Mouse (Mus musculus) small intestine, adult 2 months (tissue): Measurements from ENCODE around the gene Hdac9. TPM values are rescaled to one million over a fixed set of nuclear protein-coding genes. Genes with fewer than 3 reads are reported as not detected.

Experiments
- H3K27ac ChIP-seq: fragments of 200-500 bp; 2 replicates; pipeline ENCODE4 v1.5.1; 2012; ENCODE audit warnings: low read depth, low read length, control low read depth, inconsistent platforms; ENCODE audit not compliant: insufficient read depth
- H3K27me3 ChIP-seq: fragments of 200-500 bp; 2 replicates; pipeline ENCODE4 v1.6.1; 2012; ENCODE audit warnings: mild to moderate bottlenecking, moderate library complexity, low read length, inconsistent platforms; ENCODE audit not compliant: control insufficient read depth, insufficient read depth
- H3K36me3 ChIP-seq: fragments of 200-500 bp; 2 replicates; pipeline ENCODE4 v1.6.1; 2012; ENCODE audit warnings: mild to moderate bottlenecking, low read length, control low read depth, inconsistent platforms; ENCODE audit not compliant: control insufficient read depth, insufficient read depth
- H3K4me1 ChIP-seq: fragments of 200-500 bp; 2 replicates; pipeline ENCODE4 v1.6.1; 2012; ENCODE audit warnings: low read length, inconsistent platforms, mixed read lengths; ENCODE audit not compliant: control insufficient read depth, insufficient read depth, insufficient read length
- H3K4me3 ChIP-seq: fragments of 200-500 bp; 2 replicates; pipeline ENCODE4 v1.5.1; 2012; ENCODE audit warnings: low read depth, mild to moderate bottlenecking, control low read depth, inconsistent platforms, low read length, moderate library complexity
- CTCF ChIP-seq: fragments of 200-500 bp; IDR thresholded peaks from 2 replicates; pipeline ENCODE4 v1.5.1; 2012; ENCODE audit warnings: low read depth, mild to moderate bottlenecking, control low read depth, inconsistent platforms, low read length, moderate library complexity, mixed read lengths; ENCODE audit not compliant: insufficient replicate concordance, insufficient read length; ENCODE audit errors: extremely low read depth
- POLR2A ChIP-seq: fragments of 200-500 bp; IDR thresholded peaks from 2 replicates; pipeline ENCODE4 v1.6.1; 2012; ENCODE audit warnings: low read depth, mild to moderate bottlenecking, control low read depth, inconsistent platforms, low read length, moderate library complexity
- WGBS: fragments of 180-500 bp; shearing (Covaris S2); methylation state at CpG from one replicate; pipeline ENCODE4 v1.1.7; 2018; 5-methylcytosine and 5-hydroxymethylcytosine counted together
- polyA plus RNA-seq: library from polyadenylated mRNA; depleted of rRNA; stranded (reverse); fragments of >200 nt; gene quantifications from 2 replicates; pipeline ENCODE4 v1.2.3, GENCODE M21; 2012

Hdac9 gene
- polyA plus RNA-seq, 1 experiment: 0.84 TPM

GRCm38 (mm10) chr12:34791213-34792112 lies 125.4 kb downstream of the Hdac9 start:
- TF ChIP-seq CTCF (no peak), POLR2A (no peak)
- Histone ChIP-seq H3K27ac (no peak overlapping the region), H3K4me3 (no peak overlapping the region), H3K27me3 (no peaks in the 10 kb centered on the region), H3K36me3 (no peaks in the 10 kb centered on the region), H3K4me1 (no peaks in the 10 kb centered on the region)
- 86% methylated on average over 10 of the region's 10 CpGs for WGBS

GRCm38 (mm10) chr12:34789031-34789982 lies 127.6 kb downstream of the Hdac9 start:
- no peaks in the 10 kb centered on the region for H3K27me3 ChIP-seq
- WGBS: 80% methylated on average over 10 of the region's 10 CpGs
- H3K36me3 ChIP-seq: no peaks in the 10 kb centered on the region

GRCm38 (mm10) chr12:34787380-34787779 lies 129.5 kb downstream of the Hdac9 start:
- TF ChIP-seq CTCF (no peak), POLR2A (no peak)
- Histone ChIP-seq H3K27ac (no peak overlapping the region), H3K36me3 (no peaks in the 10 kb centered on the region), H3K4me3 (no peak overlapping the region), H3K27me3 (no peaks in the 10 kb centered on the region), H3K4me1 (no peaks in the 10 kb centered on the region)

More at GRCm38 (mm10) chr12:34789031-34789982, 127.6 kb downstream of the Hdac9 start:
- no peak overlapping the region for H3K4me3 ChIP-seq
- no peaks in the 10 kb centered on the region for H3K4me1 ChIP-seq
- TF ChIP-seq CTCF (no peak), POLR2A (no peak)
- H3K27ac ChIP-seq: no peak overlapping the region

- Histone ChIP-seq H3K4me3 (no peak overlapping the region), H3K27me3 (no peaks in the 10 kb centered on the region), H3K36me3 (no peaks in the 10 kb centered on the region), H3K4me1 (no peaks in the 10 kb centered on the region), H3K27ac (no peak overlapping the region)
- TF ChIP-seq CTCF (no peak), POLR2A (no peak)
- 81% methylated on average over 6 of the region's 6 CpGs for WGBS
These were observed 133.3 kb downstream of the Hdac9 start for GRCm38 (mm10) chr12:34783574-34783973.

GRCm38 (mm10) chr12:34779368-34779957 lies 137.4 kb downstream of the Hdac9 start:
- no peak overlapping the region for H3K27ac ChIP-seq

GRCm38 (mm10) chr12:34776170-34776569 lies 140.7 kb downstream of the Hdac9 start:
- Histone ChIP-seq H3K27ac (no peak overlapping the region), H3K4me1 (no peaks in the 10 kb centered on the region), H3K36me3 (no peaks in the 10 kb centered on the region), H3K4me3 (no peak overlapping the region), H3K27me3 (no peaks in the 10 kb centered on the region)
- 65% methylated on average over 3 of the region's 3 CpGs for WGBS
- TF ChIP-seq CTCF: no peak
- TF ChIP-seq POLR2A: no peak

More at GRCm38 (mm10) chr12:34779368-34779957, 137.4 kb downstream of the Hdac9 start:
- Histone ChIP-seq H3K4me1 (no peaks in the 10 kb centered on the region), H3K4me3 (no peak overlapping the region), H3K36me3 (no peaks in the 10 kb centered on the region), H3K27me3 (no peaks in the 10 kb centered on the region)
- WGBS: 73% methylated on average over 6 of the region's 6 CpGs
- TF ChIP-seq CTCF: no peak

GRCm38 (mm10) chr12:34774071-34774470 lies 142.8 kb downstream of the Hdac9 start:
- H3K27me3 ChIP-seq: no peaks in the 10 kb centered on the region
- 68% methylated on average over 5 of the region's 5 CpGs for WGBS
- TF ChIP-seq CTCF (no peak), POLR2A (no peak)
- H3K36me3 ChIP-seq: no peaks in the 10 kb centered on the region
- H3K4me1 ChIP-seq: no peaks in the 10 kb centered on the region
- H3K4me3 ChIP-seq: no peak overlapping the region
- H3K27ac ChIP-seq: no peak overlapping the region
